22 mouse cellular contexts compared by ENCODE assay signal in genomic region chr4:140857041-140857440, GRCm38 (mm10). TPM values are rescaled to one million over a fixed set of nuclear protein-coding genes. Genes with fewer than 3 reads are reported as not detected.
DNase-seq lines count a peak whose midpoint lies in the region; ATAC-seq and TF ChIP-seq lines count a peak whose summit lies in the region.
"Had no signal": no experiment of that assay in that cellular context is flagged by ENCODE, and none has a peak within 500 bp of the region (broad histone marks: within the 10 kb centered on the region; RNA-seq: fewer than 3 reads in every experiment).

No protein-coding gene starts in this region.

- intact Hi-C loops in left cerebral cortex, adult 2 months (cut with DNase I), result no loop called here

- no peaks in the 10 kb centered on the region for H3K9me3 ChIP-seq in liver, embryonic 12.5 days (replicated peaks)
- H3K9me3 ChIP-seq: embryonic facial prominence, embryonic 10.5 days; forebrain, embryonic 13.5 days; G1E; heart, embryonic 12.5 days; hindbrain, embryonic 10.5 days had no signal

- H3K9ac ChIP-seq in liver, embryonic 12.5 days, result 0 out of 2 replicates have a peak overlapping the region, but pooled peaks have one; percentile 4
- H3K9ac ChIP-seq: forebrain, embryonic 13.5 days; heart, embryonic 12.5 days; hindbrain, embryonic 14.5 days had no signal

- peaks cover 97% of the 10 kb centered on the region for H3K4me1 ChIP-seq in liver, embryonic 12.5 days
- H3K4me1 ChIP-seq: forebrain, embryonic 13.5 days had no signal

- H3K27me3 ChIP-seq in liver, embryonic 12.5 days (replicated peaks), result peaks cover 23% of the 10 kb centered on the region
- H3K27me3 ChIP-seq: forebrain, embryonic 13.5 days had no signal

- no peak for DNase-seq in liver
- DNase-seq in induced T-regulatory cell, adult 2 months (ENCODE audit: low read depth), result peak; percentile 54
- no peak for DNase-seq in ovary, postnatal 14 days (ENCODE audit: low spot score)
- DNase-seq in gastrocnemius, adult 18-20 months (ENCODE audit: low spot score), result no peak
- DNase-seq in left cerebral cortex, adult 2 months (ENCODE audit: extremely low spot score in 1 of 2, low spot score in 2 of 2), result no peak
- DNase-seq: adrenal gland, postnatal 10 days; cerebellum, adult 11 months; cerebellum, adult 9-10 months; cerebellum, postnatal 25 days; gastrocnemius, postnatal 14 days had no signal

- no peak overlapping the region for H3K4me2 ChIP-seq in liver, embryonic 12.5 days
- H3K4me2 ChIP-seq: forebrain, embryonic 13.5 days; heart, embryonic 12.5 days; hindbrain, embryonic 14.5 days had no signal

- no peak for TF ChIP-seq CTCF in left cerebral cortex, adult 2 months (IDR thresholded peaks at IDR 0.05)

- no peaks in the 10 kb centered on the region for H3K36me3 ChIP-seq in liver, embryonic 12.5 days
- H3K36me3 ChIP-seq: embryonic facial prominence, embryonic 10.5 days; G1E; heart, embryonic 12.5 days; hindbrain, embryonic 10.5 days had no signal

- 80% methylated on average over 5 of the region's 5 CpGs for WGBS in liver, embryonic 12.5 days (ENCODE audit: insufficient replicate concordance)

- no peak overlapping the region for H3K4me3 ChIP-seq in liver, embryonic 12.5 days
- H3K4me3 ChIP-seq in left cerebral cortex, adult 2 months, result no peak overlapping the region
- H3K4me3 ChIP-seq: embryonic facial prominence, embryonic 10.5 days; forebrain, embryonic 13.5 days; heart, embryonic 12.5 days; hindbrain, embryonic 10.5 days had no signal

- ATAC-seq in liver, embryonic 12.5 days, result no peak
- ATAC-seq in CD4-positive, CD25-positive, alpha-beta regulatory T cell, adult 4 months, result peak; percentile 39
- 0 out of 2 replicates have a peak, but pooled peaks have one; percentile 1 for ATAC-seq in megakaryocyte progenitor cell, adult 5-6 weeks (replicated peaks; ENCODE audit: poor library complexity)
- ATAC-seq: forebrain, embryonic 13.5 days had no signal

- H3K27ac ChIP-seq in liver, embryonic 12.5 days, result peak overlapping the region; percentile 99
- H3K27ac ChIP-seq in left cerebral cortex, adult 2 months, result no peak overlapping the region
- H3K27ac ChIP-seq: embryonic facial prominence, embryonic 10.5 days; forebrain, embryonic 13.5 days; hindbrain, embryonic 10.5 days; hindbrain, embryonic 14.5 days had no signal

RNA-seq across cellular contexts. Expression of gene Padi1, which starts 11.5 kb away (rescaled TPM):
- 0.10 TPM in 1 of 2 replicates, not detected in the other for polyA plus RNA-seq in liver, embryonic 12.5 days (2016; fragmentation: Nextera tagmentation; extraction: Ambion mirVana)
- polyA plus RNA-seq in CD4-positive, CD25-positive, alpha-beta regulatory T cell, adult 4 months (2017; shearing (Covaris generic)), result under 1 TPM; 0.61 to 0.63 TPM
- 0.05 TPM in 2 replicates for total RNA-seq in megakaryocyte progenitor cell, adult 5-6 weeks (2015)
- not detected in 2 replicates for total RNA-seq in megakaryocyte progenitor cell, adult 5-6 weeks (2017)
- total RNA-seq in gastrocnemius, adult 18-20 months (2021), result under 1 TPM; 0.07 to 0.21 TPM
- under 1 TPM in 1 of 2 experiments, not detected in 1; 0.09 TPM for total RNA-seq in left cerebral cortex, adult 2 months (2021)
- total RNA-seq: adrenal gland, postnatal 10 days; adrenal gland, postnatal 4 days; heart, adult 8-10 months; heart, postnatal 25 days had no signal
- polyA plus RNA-seq: forebrain, embryonic 13.5 days; hindbrain, embryonic 14.5 days had no signal

RNA-seq across cellular contexts. Expression of gene Padi3, which starts 46.6 kb away (rescaled TPM):
- 0.37 and 0.47 TPM in 2 replicates for polyA plus RNA-seq in liver, embryonic 12.5 days (2016; fragmentation: Nextera tagmentation; extraction: Ambion mirVana)
- under 1 TPM; 0.15 to 0.32 TPM for polyA plus RNA-seq in CD4-positive, CD25-positive, alpha-beta regulatory T cell, adult 4 months (2017; shearing (Covaris generic))
- not detected in 2 replicates for total RNA-seq in megakaryocyte progenitor cell, adult 5-6 weeks (2015)
- total RNA-seq in megakaryocyte progenitor cell, adult 5-6 weeks (2017), result 0.07 and 0.46 TPM in 2 replicates
- 1 to 10 TPM; 1.4 TPM for total RNA-seq in gastrocnemius, adult 18-20 months (2021)
- not detected for total RNA-seq in left cerebral cortex, adult 2 months (2021)
- total RNA-seq: adrenal gland, postnatal 4 days had no signal
- polyA plus RNA-seq: forebrain, embryonic 13.5 days; hindbrain, embryonic 14.5 days had no signal

RNA-seq across cellular contexts. Expression of gene Padi2, which starts 49.1 kb away (rescaled TPM):
- polyA plus RNA-seq in liver, embryonic 12.5 days (2016; fragmentation: Nextera tagmentation; extraction: Ambion mirVana), result 2.5 and 3.7 TPM in 2 replicates
- polyA plus RNA-seq in CD4-positive, CD25-positive, alpha-beta regulatory T cell, adult 4 months (2017; shearing (Covaris generic)), result 10 to 100 TPM; 11.4 to 13.8 TPM
- total RNA-seq in megakaryocyte progenitor cell, adult 5-6 weeks (2015), result 5.5 and 5.7 TPM in 2 replicates
- 4.8 and 5.0 TPM in 2 replicates for total RNA-seq in megakaryocyte progenitor cell, adult 5-6 weeks (2017)
- 100 to 1,000 TPM; 129 to 189 TPM for total RNA-seq in gastrocnemius, adult 18-20 months (2021)
- 10 to 100 TPM; 10.2 to 11.6 TPM for total RNA-seq in left cerebral cortex, adult 2 months (2021)

Comparison
In these comparisons a context has a peak if more than half of its experiments do, and no peak if none do; other contexts are left out.
1. RNA of gene Padi2, which starts 49.1 kb away (total RNA-seq): 129 to 189 TPM in gastrocnemius, adult 18-20 months; 10.2 to 11.6 TPM in left cerebral cortex, adult 2 months and 4.8 to 5.7 TPM in megakaryocyte progenitor cell, adult 5-6 weeks; every median in the first group is over 10 times any median in the second.